Mouse (Mus musculus) forelimb bud, embryonic 11.5 days (tissue): ENCODE measurements around the gene Plppr5.

ENCODE experiments used
- DNase-seq: peaks from one replicate; pipeline ENCODE4 v3.0.0-alpha.2; 2012; ENCODE audit warnings: low read depth, low spot score

Gene Plppr5

GRCm38 (mm10) chr3:117574529-117575252 lies at the start of gene Plppr5:
Gene Plppr5, plus strand, starts transcription at chr3:117574836.
- DNase-seq: no peak

GRCm38 (mm10) chr3:117549899-117550298 lies 24.7 kb upstream of the Plppr5 start:
- no peak for DNase-seq

GRCm38 (mm10) chr3:117550526-117550925 lies 24.1 kb upstream of the Plppr5 start:
- no peak for DNase-seq

- DNase-seq: no peak
These were observed 17.7 kb upstream of the Plppr5 start for GRCm38 (mm10) chr3:117556972-117557371.

- no peak for DNase-seq
These were observed 754 bp downstream of the Plppr5 start for GRCm38 (mm10) chr3:117575253-117575927.

GRCm38 (mm10) chr3:117575928-117576254 lies 1.3 kb downstream of the Plppr5 start:
- no peak for DNase-seq

GRCm38 (mm10) chr3:117577349-117577748 lies 2.7 kb downstream of the Plppr5 start:
- no peak for DNase-seq

- no peak for DNase-seq
These were observed 8.0 kb downstream of the Plppr5 start for GRCm38 (mm10) chr3:117582628-117583027.

GRCm38 (mm10) chr3:117602404-117602803 lies 27.8 kb downstream of the Plppr5 start:
- DNase-seq: no peak

GRCm38 (mm10) chr3:117603458-117603857 lies 28.8 kb downstream of the Plppr5 start:
- no peak for DNase-seq

GRCm38 (mm10) chr3:117606383-117606782 lies 31.7 kb downstream of the Plppr5 start:
- DNase-seq: no peak

- no peak for DNase-seq
These were observed 36.8 kb downstream of the Plppr5 start for GRCm38 (mm10) chr3:117611453-117611852.

- no peak for DNase-seq
These were observed 40.2 kb downstream of the Plppr5 start for GRCm38 (mm10) chr3:117614856-117615255.

- no peak for DNase-seq
These were observed 50.8 kb downstream of the Plppr5 start for GRCm38 (mm10) chr3:117625257-117626001.

- no peak for DNase-seq
These were observed 54.2 kb downstream of the Plppr5 start for GRCm38 (mm10) chr3:117628799-117629198.

- peak; percentile 5 for DNase-seq
These were observed 55.7 kb downstream of the Plppr5 start for GRCm38 (mm10) chr3:117630332-117630731.

- DNase-seq: no peak
These were observed 74.0 kb downstream of the Plppr5 start for GRCm38 (mm10) chr3:117648612-117649011.

- DNase-seq: no peak
These were observed 89.7 kb downstream of the Plppr5 start for GRCm38 (mm10) chr3:117664316-117664715.

- no peak for DNase-seq
These were observed 104.6 kb downstream of the Plppr5 start for GRCm38 (mm10) chr3:117679189-117679588.

GRCm38 (mm10) chr3:117684640-117685039 lies 110.0 kb downstream of the Plppr5 start:
- no peak for DNase-seq

- DNase-seq: no peak
These were observed 111.4 kb downstream of the Plppr5 start for GRCm38 (mm10) chr3:117686036-117686435.

- DNase-seq: no peak
These were observed 112.0 kb downstream of the Plppr5 start for GRCm38 (mm10) chr3:117686648-117687047.

- no peak for DNase-seq
These were observed 120.1 kb downstream of the Plppr5 start for GRCm38 (mm10) chr3:117694736-117695135.
